Mouse (Mus musculus) spleen, adult 2 months (tissue): ENCODE results near the gene Gm11444.

ENCODE experiments used
- CTCF ChIP-seq: fragments of 200-500 bp; IDR thresholded peaks from 2 replicates; pipeline ENCODE4 v1.5.1; 2011; ENCODE audit warnings: mild to moderate bottlenecking, inconsistent platforms; ENCODE audit not compliant: insufficient read depth, insufficient read length, insufficient replicate concordance; ENCODE audit errors: extremely low read depth
- POLR2A ChIP-seq: fragments of 200-500 bp; IDR thresholded peaks from 2 replicates; pipeline ENCODE4 v1.6.1; 2011; ENCODE audit warnings: low read depth, low read length, inconsistent platforms

DNA sequence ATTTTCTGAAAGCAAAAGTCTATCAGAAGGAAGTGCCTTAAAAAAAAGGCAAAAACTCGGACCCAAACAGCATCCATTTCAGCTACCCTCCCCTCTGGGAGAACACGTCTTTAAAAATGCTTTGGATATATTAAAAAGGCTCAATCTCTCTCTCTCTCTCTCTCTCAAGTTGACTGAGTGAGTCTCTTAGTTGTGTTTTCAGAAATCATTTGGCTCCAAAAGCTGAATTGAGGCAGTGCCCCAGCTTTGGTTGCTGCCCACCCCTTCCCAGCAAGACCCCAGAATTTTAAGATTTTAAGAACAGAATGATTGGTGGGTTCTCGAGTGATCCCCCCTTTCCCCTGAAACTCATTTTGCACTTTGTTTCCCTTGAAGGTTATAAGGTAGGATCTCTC, 44.0 kb upstream of the Gm11444 start:
- TF ChIP-seq CTCF (no peak), POLR2A (no peak)
